Comparison of ENCODE assay signal across 18 mouse cellular contexts in the genomic region with DNA sequence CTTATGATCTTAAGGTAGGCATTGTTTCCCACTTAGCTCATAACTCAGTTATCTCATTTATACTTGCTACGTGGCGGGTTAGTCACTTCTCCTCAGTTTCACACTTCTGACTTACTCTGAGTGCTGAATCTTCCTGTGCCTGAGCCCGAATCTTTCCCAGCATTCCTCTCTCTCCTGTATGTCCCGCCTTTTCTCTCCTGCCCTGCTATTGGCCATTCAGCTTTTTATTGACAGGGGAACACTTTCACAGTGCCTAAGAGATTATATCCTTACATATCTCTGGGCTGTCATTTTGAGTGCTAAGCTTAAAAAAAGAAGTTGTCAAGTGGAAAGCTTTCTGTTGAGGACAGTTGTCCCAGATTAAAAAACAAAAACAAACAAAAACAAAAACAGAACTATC.
"Had no signal": no experiment of that assay in that cellular context is flagged by ENCODE, and none has a peak within 500 bp of the region (broad histone marks: within the 10 kb centered on the region; RNA-seq: fewer than 3 reads in every experiment).

No protein-coding gene starts in this region.

- DNase-seq: kidney, postnatal 10 days; liver; lung, adult 18-20 months; lung, postnatal 10 days; thymus, adult 18-20 months; thymus, postnatal 4 days had no signal

- H3K36me3 ChIP-seq: kidney, embryonic 15.5 days; limb, embryonic 10.5 days; limb, embryonic 13.5 days; liver, embryonic 12.5 days; liver, embryonic 15.5 days; lung, embryonic 15.5 days; midbrain, embryonic 10.5 days; midbrain, embryonic 13.5 days; neural tube, embryonic 13.5 days had no signal

- H3K9me3 ChIP-seq: kidney, embryonic 15.5 days; limb, embryonic 10.5 days; limb, embryonic 13.5 days; liver, embryonic 12.5 days; liver, embryonic 15.5 days; lung, embryonic 15.5 days; megakaryocyte, embryonic 14.5 days; midbrain, embryonic 10.5 days; midbrain, embryonic 13.5 days; neural tube, embryonic 13.5 days had no signal

- H3K27me3 ChIP-seq: kidney, embryonic 15.5 days; limb, embryonic 13.5 days; liver, embryonic 12.5 days; liver, embryonic 15.5 days; lung, embryonic 15.5 days; megakaryocyte, embryonic 14.5 days; midbrain, embryonic 13.5 days; neural tube, embryonic 13.5 days had no signal

- H3K27ac ChIP-seq: kidney, embryonic 15.5 days; limb, embryonic 10.5 days; limb, embryonic 13.5 days; liver, embryonic 12.5 days; liver, embryonic 15.5 days; lung, embryonic 15.5 days; midbrain, embryonic 10.5 days; midbrain, embryonic 13.5 days; neural tube, embryonic 13.5 days had no signal

- H3K9ac ChIP-seq: kidney, embryonic 15.5 days; limb, embryonic 13.5 days; liver, embryonic 12.5 days; liver, embryonic 15.5 days; lung, embryonic 15.5 days; midbrain, embryonic 13.5 days; neural tube, embryonic 13.5 days had no signal

- H3K4me3 ChIP-seq: kidney, embryonic 15.5 days; limb, embryonic 10.5 days; limb, embryonic 13.5 days; liver, embryonic 12.5 days; liver, embryonic 15.5 days; lung, embryonic 15.5 days; megakaryocyte, embryonic 14.5 days; midbrain, embryonic 10.5 days; midbrain, embryonic 13.5 days; myocyte; neural tube, embryonic 13.5 days had no signal

- ATAC-seq: liver, embryonic 12.5 days; midbrain, embryonic 13.5 days; midbrain, embryonic 16.5 days had no signal
